Mouse (Mus musculus) stomach, postnatal 0 days (tissue): ENCODE results near the gene Tpcn1. TPM values are rescaled to one million over a fixed set of nuclear protein-coding genes. Genes with fewer than 3 reads are reported as not detected.
A peak's percentile ranks its signal among the peaks of the same experiment; 100 is the strongest.

Experiments
- ATAC-seq: fragments of 200-750 bp; cut with Nextera tagmentation; 2 replicates; pipeline ENCODE4 v1.8.0; 2017; ENCODE audit not compliant: low FRiP score, low TSS enrichment
- DNase-seq: peaks from one replicate; pipeline ENCODE4 v3.0.0-alpha.2; 2016; ENCODE audit warnings: low spot score
- H3K27ac ChIP-seq: fragments of 300-500 bp; sonication (generic); replicated peaks from 2 replicates; pipeline ENCODE4 v1.5.1; 2014; ENCODE audit warnings: mild to moderate bottlenecking, control low read depth
- H3K27me3 ChIP-seq: fragments of 300-500 bp; sonication (generic); 2 replicates; pipeline ENCODE4 v1.6.1; 2014; ENCODE audit warnings: low read length; ENCODE audit not compliant: control insufficient read depth, insufficient read depth
- H3K36me3 ChIP-seq: fragments of 300-500 bp; sonication (generic); 2 replicates; pipeline ENCODE4 v1.6.1; 2014; ENCODE audit warnings: low read length, mixed read lengths; ENCODE audit not compliant: control insufficient read depth, insufficient read depth
- H3K4me1 ChIP-seq: fragments of 300-500 bp; sonication (generic); replicated peaks from 2 replicates; pipeline ENCODE4 v1.6.1; 2014; ENCODE audit warnings: antibody characterized with exemption; ENCODE audit not compliant: control insufficient read depth, insufficient read depth
- H3K4me2 ChIP-seq: fragments of 300-500 bp; sonication (generic); replicated peaks from 2 replicates; pipeline ENCODE4 v1.6.1; 2014; ENCODE audit warnings: low read depth, mild to moderate bottlenecking, control low read depth, moderate library complexity
- H3K4me3 ChIP-seq: fragments of 300-500 bp; sonication (generic); 2 replicates; pipeline ENCODE4 v1.5.1; 2014; ENCODE audit warnings: low read depth, low read length, control low read depth
- H3K9ac ChIP-seq: fragments of 300-500 bp; sonication (generic); 2 replicates; pipeline ENCODE4 v1.6.1; 2014; ENCODE audit warnings: mild to moderate bottlenecking, low read length, control low read depth, mixed read lengths
- H3K9me3 ChIP-seq: fragments of 300-500 bp; sonication (generic); 2 replicates; pipeline ENCODE4 v1.6.1; 2016; ENCODE audit warnings: low read length; ENCODE audit not compliant: control insufficient read depth
- CTCF ChIP-seq: IDR thresholded peaks from 2 replicates; pipeline ENCODE4 v1.5.1; 2016; ENCODE audit warnings: antibody characterized with exemption, low read depth, mild to moderate bottlenecking, moderate library complexity
- EP300 ChIP-seq: optimal IDR thresholded peaks from 2 replicates; pipeline ENCODE3; 2016; ENCODE audit warnings: antibody characterized with exemption
- WGBS: fragments of 180-500 bp; shearing (Covaris S2); extraction: QIAGEN DNeasy Blood & Tissue Kit; methylation state at CpG from one replicate; pipeline ENCODE4 v1.1.7; 2014; 5-methylcytosine and 5-hydroxymethylcytosine counted together
- polyA plus RNA-seq: library from polyadenylated mRNA; unstranded; fragments of >200 nt; fragmentation: Nextera tagmentation; extraction: Ambion mirVana; gene quantifications from 2 replicates; pipeline ENCODE4 v1.2.1, GENCODE M21; 2015

Tpcn1 gene
- polyA plus RNA-seq, 1 experiment from 2014 or later = 12.7 TPM

DNA sequence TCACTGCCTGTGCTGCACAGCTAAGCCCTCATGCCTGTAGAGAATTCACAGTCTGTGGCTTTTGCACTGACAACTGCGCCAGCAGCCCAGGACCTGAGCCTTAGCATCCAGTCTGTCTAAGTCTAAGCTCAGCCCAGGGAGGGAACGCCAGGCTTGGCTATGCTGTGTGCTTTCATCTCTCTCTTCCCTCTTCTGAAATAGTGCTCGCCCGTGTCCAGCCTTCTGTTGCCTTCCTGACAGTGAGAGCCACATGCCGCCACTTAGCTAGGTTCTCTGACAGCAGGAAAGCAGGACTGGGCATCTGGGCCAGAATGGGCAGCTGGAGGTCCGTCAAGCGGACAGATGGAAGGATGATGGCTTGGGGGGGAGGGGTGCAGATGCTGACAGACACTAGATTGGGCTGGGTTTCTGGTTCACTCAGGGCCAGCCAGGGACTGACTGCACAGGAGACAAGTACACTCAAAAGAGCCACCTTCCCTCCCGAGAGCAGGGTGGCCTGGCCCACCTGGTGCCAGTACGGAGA, 94.5 kb downstream of the Tpcn1 start:
- H3K9me3 ChIP-seq = no peaks in the 10 kb centered on the region
- H3K36me3 ChIP-seq = 0 out of 2 replicates have a peak, but pooled peaks cover 3% of the 10 kb centered on the region
- H3K4me3 ChIP-seq = no peak overlapping the region
- ATAC-seq = no peak
- H3K27ac ChIP-seq = no peak overlapping the region
- H3K27me3 ChIP-seq = no peaks in the 10 kb centered on the region
- no peaks in the 10 kb centered on the region for H3K4me1 ChIP-seq
- no peak for TF ChIP-seq EP300
- no peak for TF ChIP-seq CTCF
- no peak for DNase-seq
- no peak overlapping the region for H3K4me2 ChIP-seq
- 95% methylated on average over 9 of the region's 9 CpGs for WGBS
- H3K9ac ChIP-seq = no peak overlapping the region

DNA sequence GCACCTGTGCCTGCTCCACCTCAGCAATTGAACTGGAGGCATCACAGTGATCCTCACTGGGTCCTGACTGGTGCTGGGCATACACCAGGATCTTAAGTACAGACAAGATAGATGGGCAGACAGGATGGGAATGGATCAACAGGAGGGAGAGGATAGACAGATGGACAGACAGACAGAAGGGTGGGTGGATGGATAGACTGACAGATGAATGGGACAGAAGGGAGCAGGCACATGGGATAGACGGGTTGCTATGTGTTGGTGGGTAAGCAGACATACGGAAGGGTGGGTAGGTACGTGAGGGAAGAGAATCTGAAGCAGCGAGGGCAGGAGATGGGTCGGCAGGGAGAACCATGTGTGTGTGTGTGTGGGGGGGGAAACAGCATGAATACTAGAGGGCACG, 95.0 kb downstream of the Tpcn1 start:
- H3K36me3 ChIP-seq = 0 out of 2 replicates have a peak, but pooled peaks cover 3% of the 10 kb centered on the region
- H3K9me3 ChIP-seq = no peaks in the 10 kb centered on the region
- no peaks in the 10 kb centered on the region for H3K4me1 ChIP-seq
- no peaks in the 10 kb centered on the region for H3K27me3 ChIP-seq
- TF ChIP-seq CTCF = no peak
- no peak for TF ChIP-seq EP300
- no peak overlapping the region for H3K27ac ChIP-seq
- DNase-seq (no peak), ATAC-seq (no peak)
- no peak overlapping the region for H3K9ac ChIP-seq
- H3K4me2 ChIP-seq = no peak overlapping the region
- 87% methylated on average over 5 of the region's 6 CpGs for WGBS
- no peak overlapping the region for H3K4me3 ChIP-seq

DNA sequence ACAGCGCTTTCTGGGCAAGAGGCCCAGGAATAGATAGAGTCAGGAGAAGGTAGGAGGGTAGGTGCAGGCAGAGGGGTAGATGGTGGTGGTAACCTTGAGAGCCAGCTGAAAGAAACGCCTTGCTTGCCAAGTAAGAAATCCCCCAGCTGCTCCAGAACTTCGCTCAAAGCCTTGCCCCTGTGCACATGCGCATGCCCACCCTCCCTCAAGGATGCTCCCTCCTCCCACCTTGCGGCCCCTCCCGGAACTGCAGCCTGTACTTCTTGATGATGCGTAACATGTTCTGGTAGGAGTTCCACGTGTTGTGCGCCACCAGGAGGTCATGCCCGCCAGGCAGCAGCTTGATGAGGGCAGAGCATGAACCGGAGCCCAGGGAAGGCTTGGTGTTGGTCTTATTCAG, 96.0 kb downstream of the Tpcn1 start:
- H3K4me3 ChIP-seq = no peak overlapping the region
- no peaks in the 10 kb centered on the region for H3K27me3 ChIP-seq
- TF ChIP-seq CTCF (peak; percentile 68), EP300 (no peak)
- no peak overlapping the region for H3K4me2 ChIP-seq
- H3K36me3 ChIP-seq = peaks cover 5% of the 10 kb centered on the region
- H3K4me1 ChIP-seq = no peaks in the 10 kb centered on the region
- WGBS = 70% methylated on average over 11 of the region's 11 CpGs
- H3K27ac ChIP-seq = no peak overlapping the region
- H3K9me3 ChIP-seq = no peaks in the 10 kb centered on the region
- no peak overlapping the region for H3K9ac ChIP-seq
- DNase-seq = no peak
- no peak for ATAC-seq

DNA sequence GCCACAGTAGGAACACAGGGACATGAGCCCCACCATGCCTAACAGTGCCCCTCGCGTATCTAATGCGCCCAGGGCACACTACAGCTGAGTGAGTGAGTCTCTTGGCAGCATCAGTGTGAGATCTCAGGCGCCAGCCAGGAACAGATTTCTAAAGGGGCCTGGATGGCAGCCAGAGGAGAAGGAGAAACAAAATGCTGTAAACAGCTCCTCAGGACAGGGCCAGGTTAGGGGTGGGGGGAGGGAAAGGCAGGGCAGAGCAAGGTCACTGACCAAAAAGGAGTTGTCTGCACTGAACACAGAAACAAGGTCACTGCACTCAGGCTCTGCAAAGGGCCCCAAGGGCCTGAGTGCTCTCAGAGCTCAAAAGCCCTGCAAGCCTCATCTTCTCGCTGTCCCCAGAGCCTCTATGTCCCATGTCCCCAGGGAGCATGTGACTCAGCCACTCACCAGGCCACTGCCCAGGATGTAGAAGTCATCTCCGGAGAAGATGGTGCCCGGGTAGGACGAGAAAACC, 97.7 kb downstream of the Tpcn1 start:
- H3K27me3 ChIP-seq = no peaks in the 10 kb centered on the region
- 74% methylated on average over 8 of the region's 8 CpGs for WGBS
- no peaks in the 10 kb centered on the region for H3K4me1 ChIP-seq
- H3K4me2 ChIP-seq = no peak overlapping the region
- TF ChIP-seq CTCF = no peak
- no peak for TF ChIP-seq EP300
- H3K9ac ChIP-seq = 0 out of 2 replicates have a peak overlapping the region, but pooled peaks have one; percentile 13
- no peak overlapping the region for H3K27ac ChIP-seq
- DNase-seq = no peak
- no peak for ATAC-seq
- no peak overlapping the region for H3K4me3 ChIP-seq
- H3K9me3 ChIP-seq = no peaks in the 10 kb centered on the region
- peaks cover 17% of the 10 kb centered on the region for H3K36me3 ChIP-seq

DNA sequence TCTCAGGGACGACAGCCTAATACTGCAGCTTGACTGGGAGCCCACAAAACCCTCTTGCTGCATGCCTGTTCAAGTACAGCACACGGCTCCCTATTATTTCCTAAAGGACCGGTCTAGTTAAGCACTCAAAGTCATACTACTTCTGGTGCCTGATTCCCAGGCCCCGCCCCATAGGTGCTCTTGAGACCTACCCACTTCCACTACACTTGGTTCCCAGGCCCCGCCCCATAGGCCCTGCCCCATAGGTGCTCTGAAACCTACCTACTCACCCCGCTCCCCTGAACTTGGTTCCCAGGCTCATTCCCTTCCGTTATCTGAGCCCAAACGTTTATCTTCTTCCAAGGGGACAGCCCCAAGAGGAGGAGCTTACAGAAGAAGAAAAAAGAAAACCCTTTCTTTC, 100.6 kb downstream of the Tpcn1 start:
- no peak overlapping the region for H3K4me3 ChIP-seq
- ATAC-seq (peak; percentile 55; the same call in 1 of the 2 replicates), DNase-seq (peak; percentile 48)
- H3K4me2 ChIP-seq = no peak overlapping the region
- H3K4me1 ChIP-seq = no peaks in the 10 kb centered on the region
- no peak overlapping the region for H3K9ac ChIP-seq
- peaks cover 17% of the 10 kb centered on the region for H3K36me3 ChIP-seq
- TF ChIP-seq CTCF = no peak
- TF ChIP-seq EP300 = no peak
- no peaks in the 10 kb centered on the region for H3K27me3 ChIP-seq
- no peaks in the 10 kb centered on the region for H3K9me3 ChIP-seq
- H3K27ac ChIP-seq = no peak overlapping the region
- 66% methylated on average over 8 of the region's 8 CpGs for WGBS

Other genes with a start within 250 kb of the Tpcn1 start
- gene Lhx5, start 157.0 kb downstream of the Tpcn1 start, polyA plus RNA-seq = 0.16 and 0.18 TPM in 2 replicates
- gene Sdsl, start 115.9 kb downstream of the Tpcn1 start, polyA plus RNA-seq = 16.2 and 16.8 TPM in 2 replicates
- gene Sds, start 112.1 kb downstream of the Tpcn1 start, polyA plus RNA-seq = not detected in 2 replicates
- 42.6 and 45.9 TPM in 2 replicates for gene Plbd2, start 85.0 kb downstream of the Tpcn1 start, polyA plus RNA-seq
- 4.9 and 5.2 TPM in 2 replicates for gene Slc8b1, start 77.5 kb downstream of the Tpcn1 start, polyA plus RNA-seq
- 0.25 and 0.36 TPM in 2 replicates for gene Iqcd, start 343 bp upstream of the Tpcn1 start, polyA plus RNA-seq
- 12.1 TPM in 2 replicates for gene Rita1, start 23.9 kb upstream of the Tpcn1 start, polyA plus RNA-seq
- gene Ddx54, start 24.1 kb upstream of the Tpcn1 start, polyA plus RNA-seq = 22.5 and 23.0 TPM in 2 replicates
- gene Cfap73, start 45.6 kb upstream of the Tpcn1 start, polyA plus RNA-seq = 0.10 TPM in 1 of 2 replicates, not detected in the other
- 0.08 and 0.44 TPM in 2 replicates for gene Rasal1, start 60.1 kb upstream of the Tpcn1 start, polyA plus RNA-seq
- gene Dtx1, start 123.3 kb upstream of the Tpcn1 start, polyA plus RNA-seq = 2.0 and 3.1 TPM in 2 replicates
- gene Oas2, start 161.2 kb upstream of the Tpcn1 start, polyA plus RNA-seq = 0.59 and 0.74 TPM in 2 replicates
- 0.40 and 0.41 TPM in 2 replicates for gene Oas3, start 189.0 kb upstream of the Tpcn1 start, polyA plus RNA-seq
- gene Oas1e, start 206.9 kb upstream of the Tpcn1 start, polyA plus RNA-seq = not detected in 2 replicates
- gene Oas1c, start 223.8 kb upstream of the Tpcn1 start, polyA plus RNA-seq = 1.1 and 1.2 TPM in 2 replicates